Mouse (Mus musculus) adipocyte (in vitro differentiated cells): ENCODE results near the gene 0610010K14Rik.

Source experiments
- DNase-seq: peaks from one replicate; pipeline ENCODE4 v3.0.0-alpha.2; 2016; ENCODE audit warnings: low spot score

The 0610010K14Rik gene

GRCm38 (mm10) chr11:70234497-70234896 is 3.2 kb downstream of the 0610010K14Rik start:
- DNase-seq: no peak

- DNase-seq: no peak
Observed at GRCm38 (mm10) chr11:70234037-70234436, 3.7 kb downstream of the 0610010K14Rik start.

GRCm38 (mm10) chr11:70233016-70233415 is 4.7 kb downstream of the 0610010K14Rik start:
- DNase-seq: no peak

GRCm38 (mm10) chr11:70232546-70232945 is 5.2 kb downstream of the 0610010K14Rik start:
- DNase-seq: peak; percentile 30

- DNase-seq: peak; percentile 83
Observed at GRCm38 (mm10) chr11:70230239-70230727, 7.4 kb downstream of the 0610010K14Rik start.

- DNase-seq: no peak
Observed at GRCm38 (mm10) chr11:70229260-70230010, 8.3 kb downstream of the 0610010K14Rik start, which contains the start of gene Bcl6b. Gene Bcl6b, minus strand, starts transcription at chr11:70229798.

GRCm38 (mm10) chr11:70228828-70229227 is 8.9 kb downstream of the 0610010K14Rik start:
- DNase-seq: no peak

GRCm38 (mm10) chr11:70227661-70228245 is 10.0 kb downstream of the 0610010K14Rik start:
- DNase-seq: no peak

- peak; percentile 20 for DNase-seq
Observed at GRCm38 (mm10) chr11:70227126-70227525, 10.6 kb downstream of the 0610010K14Rik start.

GRCm38 (mm10) chr11:70226602-70226890 is 11.2 kb downstream of the 0610010K14Rik start:
- no peak for DNase-seq

- DNase-seq: no peak
Observed at GRCm38 (mm10) chr11:70225798-70226601, 11.7 kb downstream of the 0610010K14Rik start.

GRCm38 (mm10) chr11:70223724-70224123 is 14.0 kb downstream of the 0610010K14Rik start:
- no peak for DNase-seq

GRCm38 (mm10) chr11:70221603-70222500 is 15.9 kb downstream of the 0610010K14Rik start:
- no peak for DNase-seq

GRCm38 (mm10) chr11:70220731-70221602 is 16.7 kb downstream of the 0610010K14Rik start, which contains the start of gene Slc16a13:
Gene Slc16a13, minus strand, starts transcription at chr11:70221064.
- peak; percentile 98 for DNase-seq

GRCm38 (mm10) chr11:70220323-70220722 is 17.4 kb downstream of the 0610010K14Rik start:
- DNase-seq: no peak

GRCm38 (mm10) chr11:70219873-70220272 is 17.8 kb downstream of the 0610010K14Rik start:
- no peak for DNase-seq

GRCm38 (mm10) chr11:70218741-70219470 is 18.8 kb downstream of the 0610010K14Rik start:
- no peak for DNase-seq

GRCm38 (mm10) chr11:70218039-70218438 is 19.7 kb downstream of the 0610010K14Rik start:
- no peak for DNase-seq

- no peak for DNase-seq
Observed at GRCm38 (mm10) chr11:70216103-70216502, 21.6 kb downstream of the 0610010K14Rik start.

- no peak for DNase-seq
Observed at GRCm38 (mm10) chr11:70215301-70215700, 22.4 kb downstream of the 0610010K14Rik start.
